Mouse (Mus musculus) inflammation-experienced regulatory T-cells, adult 6 months (primary cell): ENCODE data around the gene Dao. TPM values are rescaled to one million over a fixed set of nuclear protein-coding genes. Genes with fewer than 3 reads are reported as not detected.

Source experiments
- ATAC-seq: one replicate; pipeline ENCODE4 v1.8.0; 2017
- polyA plus RNA-seq, 3 experiments: library from polyadenylated mRNA; unstranded; fragments of 100-300 nt; shearing (Covaris generic); gene quantifications; one replicate each; pipeline ENCODE4 v1.2.1; 2017

The Dao gene
- not detected for polyA plus RNA-seq

DNA sequence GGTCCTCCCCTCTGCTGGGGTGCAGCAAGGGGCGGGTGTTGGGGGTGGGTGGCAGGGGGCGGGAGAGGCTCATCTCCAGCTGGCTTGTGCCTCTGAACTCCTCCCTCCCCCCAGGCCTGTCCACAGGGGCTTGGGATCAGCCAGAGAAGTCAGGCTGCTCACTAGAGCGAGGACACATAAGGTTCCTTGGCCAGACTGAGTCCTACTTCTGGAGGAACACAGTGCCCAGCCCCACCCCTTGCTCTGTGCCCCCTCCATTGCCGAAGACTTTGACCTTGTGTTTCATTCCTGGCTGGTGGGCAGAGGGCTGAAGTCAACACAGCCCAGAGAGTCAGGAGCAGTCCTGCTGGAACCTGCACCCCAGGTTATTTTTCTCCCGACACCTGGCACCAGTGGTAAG lies at the start of gene Dao:
Dao (plus strand) TSS at position 162 of the 400 bp plus-strand sequence.
- ATAC-seq, result no peak

DNA sequence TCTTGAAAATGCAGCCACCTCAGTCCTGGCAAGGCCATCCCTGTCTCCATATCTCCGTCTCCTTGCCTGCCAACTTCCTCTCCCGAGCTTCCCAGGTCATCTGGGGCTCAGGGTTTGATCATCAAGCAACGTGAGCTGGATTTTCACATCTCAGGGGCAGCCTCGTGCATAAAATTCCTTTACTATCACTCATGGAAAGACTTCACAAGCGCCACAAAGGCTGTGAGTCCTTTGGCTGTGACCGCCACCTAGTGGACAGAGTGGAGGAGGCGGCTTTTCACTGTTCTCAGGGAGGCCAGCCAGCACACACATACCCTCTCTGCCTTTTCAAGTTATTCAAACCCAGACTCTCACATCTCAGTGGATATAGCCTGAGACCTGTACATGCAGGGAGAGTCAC lies 49.1 kb upstream of the Dao start:
- ATAC-seq, result peak; percentile 75

DNA sequence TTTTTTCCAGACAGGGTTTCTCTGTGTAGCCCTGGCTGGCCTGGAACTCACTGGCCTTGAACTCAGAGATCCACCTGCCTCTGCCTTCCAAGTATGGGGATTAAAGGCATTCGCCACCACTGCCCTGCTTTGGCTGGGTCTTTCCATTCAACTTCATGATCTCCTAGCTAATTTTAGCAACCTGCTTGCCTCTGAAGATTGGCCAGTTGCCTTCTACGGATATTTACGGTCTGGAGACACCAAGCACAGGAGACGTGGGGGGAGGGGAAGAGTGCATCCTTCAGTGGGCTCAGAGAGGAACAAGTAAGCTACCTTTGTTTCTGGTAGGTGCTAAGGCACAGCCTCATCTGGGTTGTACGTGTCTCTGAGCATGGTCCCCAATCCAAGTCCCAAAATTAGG lies 48.2 kb upstream of the Dao start:
- ATAC-seq, result no peak

DNA sequence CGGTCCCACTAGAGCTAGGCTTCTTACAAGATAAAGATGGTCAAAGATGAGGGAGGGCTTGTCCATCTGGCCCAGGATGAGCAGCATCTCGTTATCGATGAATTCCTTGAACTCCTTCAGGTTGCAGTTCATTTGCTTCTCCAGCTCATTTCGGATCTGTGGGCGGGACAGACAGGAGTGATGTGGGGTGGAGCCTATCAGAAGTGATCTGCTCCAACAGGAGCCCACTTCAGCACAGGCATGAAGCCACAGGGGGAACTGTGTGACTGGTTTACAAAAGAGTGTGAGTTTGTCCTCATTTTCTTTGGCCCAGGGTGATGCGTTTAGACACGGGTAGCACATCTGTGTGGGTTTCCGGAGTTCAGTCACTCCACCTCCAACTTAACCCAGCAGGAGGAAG lies 47.8 kb upstream of the Dao start:
- ATAC-seq, result no peak

DNA sequence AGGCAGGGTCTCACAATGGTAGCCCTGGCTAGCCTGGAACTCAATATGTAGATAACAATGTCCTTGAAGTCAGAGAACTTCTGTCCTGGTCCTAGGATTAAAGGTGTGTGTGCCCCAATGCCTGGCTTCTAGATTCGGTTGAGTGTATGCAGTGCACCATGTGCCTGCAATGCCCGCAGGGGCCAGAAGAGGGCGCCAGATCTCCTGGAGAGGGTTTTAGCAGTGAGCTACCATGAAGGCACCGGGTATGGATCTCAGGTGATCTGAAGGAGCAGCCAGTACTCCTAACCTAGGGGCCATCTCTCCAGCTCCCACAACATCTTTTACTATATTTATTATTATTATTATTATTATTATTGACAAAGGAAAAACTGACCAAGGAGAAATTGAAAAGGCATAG lies 47.0 kb upstream of the Dao start:
- peak; percentile 75 for ATAC-seq

DNA sequence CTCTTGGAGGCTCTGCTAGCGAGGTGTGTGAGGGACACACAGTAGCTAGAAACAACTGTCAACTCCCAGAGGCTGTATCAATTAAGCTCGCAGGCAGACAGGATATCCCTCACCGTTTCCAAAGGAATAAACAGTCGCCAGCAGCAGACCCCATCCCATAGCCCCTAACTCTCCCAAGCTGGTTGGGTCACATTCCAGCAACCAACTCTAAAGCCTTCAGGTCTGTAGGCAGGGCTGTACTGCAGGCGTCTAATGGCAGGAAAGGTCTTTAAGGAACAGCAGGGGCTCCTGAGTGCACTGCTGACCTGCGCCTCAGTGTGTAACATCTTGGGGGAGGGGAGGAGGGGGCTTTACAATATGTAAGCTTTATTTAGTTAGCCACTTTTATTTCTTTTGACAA lies 44.5 kb upstream of the Dao start:
- ATAC-seq, result no peak

DNA sequence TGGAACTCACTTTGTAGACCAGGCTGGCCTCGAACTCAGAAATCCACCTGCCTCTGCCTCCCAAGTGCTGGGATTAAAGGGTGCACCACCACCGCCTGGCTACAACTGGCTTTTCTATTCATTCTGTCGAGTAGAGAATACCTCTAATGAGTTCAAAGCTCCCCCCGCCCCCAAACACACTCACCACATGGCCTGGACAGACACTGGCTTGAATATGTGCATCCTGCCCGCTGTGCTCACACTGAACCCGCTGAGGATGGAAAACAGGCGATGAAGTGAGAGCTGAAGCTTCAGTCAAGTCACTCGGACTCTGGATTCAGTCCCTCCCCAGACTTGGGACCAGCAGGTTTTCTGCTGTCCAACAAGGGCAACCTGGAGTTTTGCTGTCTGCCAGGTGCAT lies 43.1 kb upstream of the Dao start:
- no peak for ATAC-seq

DNA sequence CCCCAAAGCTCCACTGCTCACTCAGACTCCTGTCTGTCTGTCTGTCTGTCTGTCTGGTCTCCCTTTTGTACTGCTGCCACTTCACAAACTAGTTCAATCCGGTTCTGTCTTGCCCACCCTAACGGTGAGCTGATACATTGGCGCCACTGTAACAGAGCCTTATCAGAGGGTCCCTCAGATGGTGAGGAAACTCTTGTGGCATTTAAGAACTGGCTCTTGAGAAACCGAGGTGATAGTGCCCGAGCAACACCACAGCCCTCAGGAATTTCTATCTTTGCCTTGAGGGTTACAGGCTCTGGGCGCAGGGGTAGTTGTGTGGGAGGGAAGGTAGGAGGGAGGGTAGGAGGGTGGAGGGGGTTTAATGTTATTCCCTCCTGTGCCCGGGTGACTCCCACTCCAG lies 41.7 kb upstream of the Dao start:
- no peak for ATAC-seq

DNA sequence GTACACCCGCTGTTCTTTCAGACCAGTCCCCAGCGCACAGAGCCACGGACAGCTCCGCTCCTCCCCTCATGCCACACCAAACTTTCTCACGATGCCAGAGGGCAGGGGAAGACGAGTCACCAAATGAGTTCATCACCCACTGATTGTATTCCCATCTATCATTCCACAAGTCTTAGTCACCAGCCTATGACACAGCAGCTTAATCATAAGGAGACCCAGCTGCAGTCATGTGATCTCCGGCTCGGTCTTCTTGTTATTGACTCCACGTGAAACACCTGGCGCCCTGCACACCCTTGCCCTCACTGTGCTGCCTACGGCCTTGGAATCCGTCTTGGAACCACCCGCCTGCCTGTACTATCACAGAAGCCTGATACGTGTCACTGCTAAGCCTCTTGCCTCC lies 38.5 kb upstream of the Dao start:
- ATAC-seq, result no peak

DNA sequence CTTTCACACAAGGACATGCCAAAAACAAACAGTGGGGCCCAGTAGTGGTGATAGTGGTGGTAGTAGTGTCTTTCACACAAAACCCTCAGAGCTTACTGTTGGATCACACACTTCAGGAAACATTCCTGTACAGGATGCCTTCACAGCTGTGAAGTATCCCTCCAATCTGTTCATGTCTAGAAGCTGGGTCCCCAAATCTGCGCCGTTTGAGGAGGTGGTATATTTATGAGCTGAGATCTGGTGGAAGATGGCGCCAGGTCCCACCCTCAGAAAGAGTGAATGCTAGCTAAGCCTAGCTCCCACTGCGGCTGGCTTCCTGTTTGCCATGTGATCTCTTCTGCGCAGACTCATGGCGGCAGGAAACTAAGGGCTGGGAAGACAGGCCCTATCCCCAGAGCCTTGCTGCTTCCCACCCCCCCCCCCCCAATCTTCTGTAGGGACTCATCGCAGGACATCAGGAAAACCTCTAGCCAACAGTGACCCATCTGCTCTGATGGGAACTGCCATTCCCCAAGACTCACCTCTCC lies 37.8 kb upstream of the Dao start:
- no peak for ATAC-seq

DNA sequence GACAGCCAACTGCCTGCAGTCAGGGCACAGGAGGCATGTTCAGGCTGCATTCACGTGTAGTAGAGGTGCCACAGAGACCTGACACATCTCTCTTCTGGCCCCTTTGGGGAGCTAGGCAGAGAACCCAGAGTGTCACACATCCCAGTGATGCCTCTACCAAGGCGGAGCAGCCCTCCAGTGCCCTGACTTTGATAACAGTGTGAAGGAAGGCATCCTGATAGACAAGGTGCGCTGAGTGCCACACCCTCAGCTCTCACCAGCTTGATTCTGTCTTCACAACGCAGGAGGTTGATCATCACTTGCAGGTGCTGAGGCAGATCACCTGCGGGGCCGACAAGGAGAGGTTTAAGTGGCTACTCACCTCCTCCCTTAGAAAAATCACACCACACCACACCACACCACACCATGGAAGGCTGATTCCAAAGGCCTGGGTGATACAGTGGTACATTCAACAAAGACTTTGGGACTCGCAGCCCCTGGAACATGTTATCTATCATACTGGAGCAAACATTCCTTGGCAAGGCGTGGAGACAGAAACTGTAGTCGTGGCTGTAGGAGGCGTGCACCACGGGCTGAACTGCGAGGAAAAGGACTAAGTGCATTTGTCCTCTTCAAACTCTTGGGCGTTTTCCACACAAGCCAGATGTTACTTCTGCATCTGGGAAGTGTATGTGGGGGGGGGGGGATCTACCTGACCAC lies 36.9 kb upstream of the Dao start:
- no peak for ATAC-seq

DNA sequence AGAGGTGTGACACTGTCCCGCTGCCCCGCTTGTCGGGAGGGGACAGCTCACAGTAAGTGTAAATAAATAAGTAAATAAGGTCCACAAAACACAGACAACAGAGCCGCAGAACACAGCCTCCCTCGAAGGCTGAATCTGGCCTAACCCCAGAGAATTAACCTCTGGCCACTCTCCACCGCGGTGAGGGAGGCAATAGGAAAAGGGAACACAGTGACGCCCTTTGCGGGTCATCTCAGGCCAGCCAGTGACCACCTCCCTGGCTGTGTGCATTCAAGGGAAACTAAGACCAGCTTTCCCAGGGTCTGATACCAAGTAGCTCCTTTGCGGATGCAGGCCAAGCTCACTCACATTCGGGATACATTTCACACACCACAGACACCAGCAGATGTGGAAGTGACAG lies 35.1 kb upstream of the Dao start:
- no peak for ATAC-seq

DNA sequence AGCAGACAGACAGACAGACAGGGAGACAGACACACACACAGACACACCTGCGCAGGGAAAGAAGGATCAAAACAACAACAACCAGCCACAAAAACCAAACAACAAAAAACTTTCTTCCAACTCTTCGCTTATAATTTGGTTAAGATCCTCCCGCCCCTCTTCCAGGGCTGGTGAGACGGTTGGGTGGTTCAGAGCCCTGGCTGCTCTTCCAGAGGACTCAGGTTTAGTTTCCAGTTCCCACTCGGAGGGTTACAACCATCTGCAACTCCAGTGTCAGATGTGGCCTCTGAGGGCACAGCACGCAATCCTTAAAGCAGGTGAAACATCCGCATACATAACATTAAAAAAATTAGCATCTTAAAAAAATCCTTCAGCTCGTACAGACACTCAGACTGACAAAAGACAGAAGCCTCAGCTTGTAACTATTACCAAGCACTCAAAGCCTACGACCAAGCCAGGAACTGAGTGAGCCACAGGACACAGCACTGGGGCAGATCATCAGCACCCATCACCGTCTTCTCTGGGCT lies 32.0 kb upstream of the Dao start:
- no peak for ATAC-seq

DNA sequence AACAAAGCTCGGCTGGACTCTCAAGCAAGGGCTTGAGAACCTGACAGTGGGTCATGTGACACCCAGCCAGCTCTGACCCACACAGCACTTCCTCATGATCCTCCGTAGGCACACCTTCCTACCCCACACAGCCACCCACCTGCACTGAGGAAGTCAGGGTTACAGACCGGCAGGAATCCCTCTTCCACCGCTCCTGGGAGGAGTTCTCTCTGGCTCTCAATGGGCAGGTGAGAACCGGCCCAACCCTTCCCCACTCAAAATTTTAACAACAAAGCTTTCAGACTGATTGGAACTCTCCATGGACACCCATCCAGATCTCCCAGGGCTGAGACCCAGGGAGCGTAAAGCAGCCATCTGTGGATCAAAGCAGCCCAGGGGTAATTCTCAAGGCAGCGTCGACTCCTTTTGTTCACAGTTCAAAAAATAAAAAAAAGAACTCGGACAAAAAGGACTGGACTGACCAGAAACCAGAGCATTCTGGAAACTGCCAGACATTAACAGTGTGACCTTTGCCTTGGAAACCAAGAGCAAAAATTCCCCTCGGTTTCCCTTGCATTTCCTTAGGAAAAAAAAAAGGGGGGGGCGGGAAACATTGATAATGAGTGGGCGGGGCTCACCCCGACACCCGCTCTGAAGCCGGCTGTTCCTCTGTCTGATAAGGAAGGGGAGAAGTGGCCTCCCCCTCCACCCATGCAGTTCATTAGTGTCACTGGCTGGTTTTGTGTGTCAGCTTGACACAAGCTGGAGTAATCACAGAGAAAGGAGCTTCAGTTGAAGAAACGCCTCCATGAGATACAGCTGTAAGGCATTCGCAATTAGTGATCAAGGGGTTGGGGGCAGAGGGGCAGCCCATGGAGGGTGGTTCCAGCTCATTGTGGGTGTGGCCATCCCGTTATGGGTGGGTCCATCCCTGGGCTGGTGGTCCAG lies 30.7 kb upstream of the Dao start:
- no peak for ATAC-seq

DNA sequence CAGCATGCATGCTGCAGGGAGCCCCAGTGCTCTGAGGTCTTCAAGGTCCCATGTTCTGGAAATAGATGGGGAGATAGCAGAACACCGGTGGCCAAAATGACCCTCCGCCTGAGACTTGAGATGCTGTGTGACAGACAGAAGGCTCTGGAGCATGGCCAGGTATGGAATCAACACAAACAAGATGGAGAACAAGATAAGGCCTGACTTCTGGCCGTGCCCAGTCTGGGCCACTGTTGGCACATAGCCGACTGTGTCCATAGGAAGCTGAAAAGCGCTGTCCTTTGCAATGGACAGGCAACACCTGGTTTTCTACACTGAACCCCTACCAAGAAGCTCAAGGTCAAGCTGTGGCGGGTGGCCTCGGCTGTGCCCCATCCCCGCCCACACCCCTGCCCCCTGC lies 29.7 kb upstream of the Dao start:
- ATAC-seq, result no peak

DNA sequence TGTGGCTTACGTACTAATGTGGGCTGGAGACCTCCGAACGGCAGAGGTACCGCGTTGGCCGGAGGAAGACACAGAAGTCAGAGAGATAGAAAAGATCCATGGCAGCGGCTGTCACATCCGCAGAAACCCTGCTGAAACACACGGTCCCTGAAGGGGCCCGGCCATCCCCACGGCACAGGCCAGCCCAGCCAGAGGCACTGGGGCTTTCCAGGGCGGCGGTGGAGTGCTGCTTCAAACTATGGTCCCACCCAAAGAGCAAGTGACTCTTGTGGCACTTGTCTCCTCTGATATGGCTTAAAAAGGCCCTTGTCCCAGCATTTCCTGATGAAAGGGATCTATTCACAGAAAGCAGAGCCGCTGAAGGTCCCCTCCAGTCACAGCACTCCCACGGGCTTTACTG lies 28.9 kb upstream of the Dao start:
- ATAC-seq, result no peak

DNA sequence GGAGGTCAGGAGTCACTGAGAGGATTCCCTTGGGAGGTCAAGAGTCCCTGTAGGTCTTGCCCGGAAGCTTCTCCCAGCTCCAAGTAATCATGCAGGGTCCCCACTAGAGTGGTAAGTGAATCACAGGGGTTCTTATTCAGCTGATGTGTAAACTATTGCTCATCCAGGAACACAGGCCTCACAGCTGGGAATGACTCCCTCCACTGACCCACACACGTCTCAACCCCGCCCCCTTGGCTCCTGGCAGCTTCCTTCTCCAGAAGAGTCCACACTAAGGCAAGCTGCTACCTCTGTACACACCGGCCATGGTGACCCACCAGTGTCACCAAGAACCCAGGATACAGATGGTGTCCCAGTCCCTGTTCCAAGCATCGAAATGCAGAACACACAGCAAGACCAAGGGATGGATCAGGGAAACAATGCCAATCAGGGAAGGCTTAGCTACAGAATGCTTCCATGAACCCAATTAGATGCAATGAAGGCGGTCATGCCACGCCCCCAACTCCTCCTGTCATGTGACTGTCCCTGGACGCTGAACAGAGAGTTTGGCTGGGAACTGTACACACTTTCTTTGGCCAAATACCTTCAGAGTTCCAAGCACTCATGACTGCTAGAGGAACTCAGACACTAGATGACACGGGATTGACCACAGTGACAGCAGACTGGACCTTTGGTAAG lies 27.8 kb upstream of the Dao start:
- ATAC-seq, result no peak

DNA sequence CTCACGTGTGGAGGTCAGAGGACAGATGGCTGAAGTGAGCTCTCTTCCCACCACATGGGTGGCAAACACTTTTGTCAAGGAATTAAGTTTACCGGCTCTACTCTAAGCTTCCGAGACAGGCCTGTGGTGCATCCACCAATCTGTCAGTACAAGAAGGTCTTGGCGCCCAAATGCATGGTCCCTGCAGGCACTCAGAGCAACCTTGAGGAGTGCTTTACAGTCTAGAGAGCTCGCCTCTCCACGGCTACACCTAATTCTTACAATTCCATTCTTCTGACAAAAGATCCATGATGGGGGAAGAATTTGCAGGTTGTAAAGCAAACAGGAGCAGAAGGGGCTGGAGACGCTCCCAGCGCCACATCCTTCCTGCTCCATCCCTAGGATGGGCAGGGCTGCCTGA lies 26.9 kb upstream of the Dao start:
- ATAC-seq, result no peak

DNA sequence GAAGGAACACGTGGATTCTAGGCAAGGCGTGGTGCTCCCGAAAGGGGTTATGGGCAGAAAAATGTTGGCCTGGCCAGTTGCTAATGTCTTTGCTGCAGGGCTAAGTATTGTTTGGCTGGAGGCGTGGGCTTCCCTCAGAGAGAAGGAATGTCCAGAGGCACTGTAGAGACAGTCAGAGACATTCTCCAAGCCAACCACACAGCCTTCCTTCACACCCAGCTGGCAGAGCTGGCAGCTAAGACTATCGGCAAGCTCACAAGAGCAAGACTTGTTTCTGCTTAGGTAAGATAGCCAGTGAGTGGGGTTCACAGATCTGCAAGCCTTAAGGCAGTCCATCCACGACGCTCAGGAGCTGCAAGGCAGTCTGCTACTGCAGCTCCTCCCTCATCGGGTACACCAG lies 26.2 kb upstream of the Dao start:
- no peak for ATAC-seq

DNA sequence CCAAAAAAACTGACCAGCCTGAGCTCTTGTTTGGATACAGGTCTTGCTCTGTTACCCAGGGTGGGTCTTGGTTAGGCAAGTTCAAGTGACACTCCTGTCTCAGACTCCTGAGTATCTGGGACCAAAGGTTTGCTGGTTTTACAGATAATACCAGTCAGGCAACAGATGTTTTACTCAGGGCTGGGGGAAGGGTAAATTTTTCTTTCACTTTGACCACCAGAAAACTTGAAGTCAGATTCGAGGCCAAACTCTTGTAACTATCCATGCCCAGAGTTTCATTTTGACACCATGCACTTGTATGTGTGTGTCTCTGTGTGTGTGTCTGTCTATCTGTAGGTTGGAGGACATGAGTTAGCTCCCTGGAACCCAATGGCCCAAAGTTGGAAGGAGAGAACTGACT lies 23.0 kb upstream of the Dao start:
- ATAC-seq, result no peak

DNA sequence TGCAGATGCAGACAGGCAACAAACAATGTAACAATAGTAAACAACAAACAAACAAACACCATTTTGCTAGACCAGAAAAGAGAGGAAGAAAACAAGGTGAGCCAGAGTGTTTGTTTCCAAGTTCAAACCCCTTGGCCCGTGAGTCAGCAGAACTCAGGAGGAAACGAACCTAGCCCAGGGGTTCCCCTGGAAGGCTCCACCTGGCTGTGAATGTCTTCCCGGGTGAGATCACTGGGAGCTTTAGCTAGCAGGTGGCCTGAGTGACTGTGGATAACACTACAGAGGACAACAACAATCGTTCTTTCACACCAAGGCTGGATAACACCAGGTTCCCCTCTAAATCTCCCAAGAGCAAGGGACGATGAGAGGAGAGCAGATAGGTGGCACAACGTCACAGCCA lies 22.3 kb upstream of the Dao start:
- ATAC-seq, result no peak

DNA sequence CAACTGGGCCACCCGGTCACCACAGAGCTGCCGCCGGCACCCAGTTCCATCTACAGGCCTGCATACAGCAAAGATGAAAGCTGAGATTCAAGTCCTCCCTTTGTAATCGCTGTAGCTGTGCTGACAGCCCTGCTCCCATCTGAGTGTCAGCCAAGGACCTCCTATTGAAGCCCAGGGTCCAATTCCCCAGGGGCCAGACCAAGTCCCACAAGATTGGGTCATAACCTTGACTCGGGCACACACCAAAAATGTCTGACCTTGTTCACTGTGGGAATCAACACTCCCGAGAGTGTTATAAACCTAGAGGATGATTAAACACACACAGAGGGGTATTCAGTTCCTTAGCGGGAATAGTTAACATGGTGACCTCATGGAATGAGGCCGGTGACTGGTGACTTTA lies 21.7 kb upstream of the Dao start:
- no peak for ATAC-seq

DNA sequence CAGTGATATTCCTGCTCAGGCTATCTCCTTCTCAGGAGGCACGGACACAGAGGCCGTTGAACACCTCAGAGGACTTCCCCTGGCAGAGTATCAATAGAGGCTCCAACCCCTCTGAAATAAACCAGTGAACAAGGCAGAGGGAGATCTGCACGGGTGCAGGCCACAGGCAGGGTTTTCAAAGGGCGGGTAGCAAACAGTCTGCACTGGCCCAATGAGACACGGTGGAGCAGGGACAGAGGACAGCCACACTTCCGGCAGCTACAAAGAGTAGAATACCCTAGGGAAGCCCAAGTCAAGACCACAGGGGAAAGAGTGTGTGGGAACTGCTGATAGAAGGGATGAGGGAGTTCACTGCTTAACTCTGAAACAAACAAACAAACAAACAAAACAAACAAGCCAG lies 20.0 kb upstream of the Dao start:
- no peak for ATAC-seq
